Mouse (Mus musculus) thymus, adult 2 months (tissue): ENCODE measurements around the gene Neb. TPM values are rescaled to one million over a fixed set of nuclear protein-coding genes. Genes with fewer than 3 reads are reported as not detected.

ENCODE experiments used
- DNase-seq: peaks from one replicate; pipeline ENCODE4 v3.0.0; 2021
- H3K27ac ChIP-seq: fragments of 200-500 bp; 2 replicates; pipeline ENCODE4 v1.5.1; 2012; ENCODE audit warnings: low read length, control low read depth; ENCODE audit not compliant: control insufficient read depth, insufficient read depth
- H3K27me3 ChIP-seq: fragments of 200-500 bp; 2 replicates; pipeline ENCODE4 v1.6.1; 2012; ENCODE audit warnings: mild to moderate bottlenecking, low read length, moderate library complexity, mixed read lengths; ENCODE audit not compliant: control insufficient read depth, insufficient read depth
- H3K36me3 ChIP-seq: fragments of 200-500 bp; 2 replicates; pipeline ENCODE4 v1.6.1; 2012; ENCODE audit warnings: mild to moderate bottlenecking, low read length, moderate library complexity; ENCODE audit not compliant: control insufficient read depth, insufficient read depth
- H3K4me1 ChIP-seq: fragments of 200-500 bp; replicated peaks from 2 replicates; pipeline ENCODE4 v1.6.1; 2012; ENCODE audit warnings: low read length; ENCODE audit not compliant: control insufficient read depth, insufficient read depth
- H3K4me3 ChIP-seq: fragments of 200-500 bp; 2 replicates; pipeline ENCODE4 v1.5.1; 2012; ENCODE audit warnings: mild to moderate bottlenecking, low read length, control low read depth, moderate library complexity; ENCODE audit not compliant: control insufficient read depth, insufficient read depth
- CTCF ChIP-seq: fragments of 200-500 bp; IDR thresholded peaks from 2 replicates; pipeline ENCODE4 v1.5.1; 2012; ENCODE audit warnings: mild to moderate bottlenecking, control low read depth, low read length, moderate library complexity, borderline replicate concordance; ENCODE audit not compliant: control insufficient read depth, poor library complexity, insufficient read depth; ENCODE audit errors: extremely low read depth
- POLR2A ChIP-seq: fragments of 200-500 bp; IDR thresholded peaks from 2 replicates; pipeline ENCODE4 v1.6.1; 2012; ENCODE audit warnings: mild to moderate bottlenecking, low read length, control low read depth, moderate library complexity; ENCODE audit not compliant: control insufficient read depth, poor library complexity, insufficient read depth; ENCODE audit errors: extremely low read depth
- WGBS: fragments of 180-500 bp; shearing (Covaris S2); methylation state at CpG from one replicate; pipeline ENCODE4 v1.1.7; 2018; 5-methylcytosine and 5-hydroxymethylcytosine counted together
- polyA plus RNA-seq: library from polyadenylated mRNA; depleted of rRNA; stranded (reverse); fragments of >200 nt; gene quantifications from 2 replicates; pipeline ENCODE4 v1.2.3, GENCODE M21; 2012

The Neb gene
- polyA plus RNA-seq, 1 experiment, result 0.85 TPM

DNA sequence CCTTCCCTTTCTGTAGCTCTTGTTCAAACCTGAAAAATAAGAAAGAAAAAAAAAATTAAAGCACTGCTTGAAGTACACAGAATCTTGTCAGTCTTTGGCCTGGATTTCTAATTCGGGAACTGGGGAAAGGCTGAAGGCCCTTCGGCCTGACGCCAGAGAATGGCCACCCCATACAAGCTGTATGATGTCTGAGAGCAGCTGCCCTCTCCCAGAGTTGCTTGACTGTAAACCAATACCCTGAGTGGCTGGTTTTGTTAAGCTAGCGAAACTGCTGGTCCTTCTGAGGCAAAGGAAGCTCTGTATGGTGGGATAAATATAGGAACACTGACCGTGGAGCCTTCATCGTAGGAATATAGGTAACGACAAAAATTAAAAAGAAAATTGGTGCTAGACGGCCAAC is 43.2 kb downstream of the Neb start:
- no peaks in the 10 kb centered on the region for H3K4me1 ChIP-seq
- H3K4me3 ChIP-seq, result no peak overlapping the region
- H3K36me3 ChIP-seq, result no peaks in the 10 kb centered on the region
- no peak overlapping the region for H3K27ac ChIP-seq
- DNase-seq, result no peak
- H3K27me3 ChIP-seq, result no peaks in the 10 kb centered on the region
- 94% methylated on average over 8 of the region's 8 CpGs for WGBS
- TF ChIP-seq CTCF, result no peak
- no peak for TF ChIP-seq POLR2A

DNA sequence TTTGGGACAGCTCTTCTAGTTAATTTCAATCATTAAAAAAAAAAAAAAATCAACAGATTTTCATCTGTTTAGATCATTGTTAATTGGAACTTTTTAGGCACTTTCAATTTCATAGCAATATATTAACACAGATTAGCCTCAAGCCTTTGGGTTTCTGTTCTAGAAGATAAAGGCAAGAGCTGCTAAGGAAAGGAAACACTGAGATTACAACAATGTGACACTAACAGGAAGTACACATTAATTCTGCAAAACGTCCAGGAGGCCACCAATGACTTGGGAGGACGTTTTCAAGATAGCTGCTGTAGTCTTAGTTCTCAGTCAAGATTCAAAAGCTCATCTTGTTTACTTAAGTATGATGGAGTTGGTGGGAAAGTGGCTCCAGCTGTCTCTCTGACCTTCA is 44.7 kb downstream of the Neb start:
- DNase-seq, result no peak

DNA sequence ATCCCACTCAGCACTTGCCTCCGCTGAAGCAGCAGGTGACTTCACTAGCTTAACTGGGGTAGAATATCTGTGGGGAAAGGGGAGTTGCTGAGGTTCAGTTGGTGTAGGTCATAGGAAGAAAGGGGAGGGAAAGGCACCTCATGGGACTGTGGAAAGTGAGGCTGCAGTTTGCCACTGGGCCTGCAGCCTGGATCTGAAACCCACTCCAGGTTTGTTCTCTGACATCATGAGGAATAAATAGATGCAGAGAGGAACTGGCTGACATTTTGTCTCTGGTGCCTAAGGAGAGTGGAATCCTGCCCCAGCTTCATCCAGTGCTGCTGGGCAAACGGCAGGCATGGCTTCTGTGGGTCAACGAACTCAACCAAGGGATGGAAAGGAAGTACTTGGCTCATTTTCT is 46.5 kb downstream of the Neb start:
- Histone ChIP-seq H3K4me3 (no peak overlapping the region), H3K36me3 (no peaks in the 10 kb centered on the region), H3K27me3 (no peaks in the 10 kb centered on the region), H3K27ac (no peak overlapping the region), H3K4me1 (no peaks in the 10 kb centered on the region)
- DNase-seq, result no peak
- WGBS, result 95% methylated on average over 3 of the region's 3 CpGs
- TF ChIP-seq POLR2A (no peak), CTCF (no peak)

More for the DNA sequence above, 44.7 kb downstream of the Neb start:
- no peaks in the 10 kb centered on the region for H3K36me3 ChIP-seq
- TF ChIP-seq CTCF (no peak), POLR2A (no peak)
- no peak overlapping the region for H3K27ac ChIP-seq
- 4% methylated on average over 2 of the region's 2 CpGs for WGBS
- no peaks in the 10 kb centered on the region for H3K4me1 ChIP-seq
- no peak overlapping the region for H3K4me3 ChIP-seq
- H3K27me3 ChIP-seq, result no peaks in the 10 kb centered on the region

DNA sequence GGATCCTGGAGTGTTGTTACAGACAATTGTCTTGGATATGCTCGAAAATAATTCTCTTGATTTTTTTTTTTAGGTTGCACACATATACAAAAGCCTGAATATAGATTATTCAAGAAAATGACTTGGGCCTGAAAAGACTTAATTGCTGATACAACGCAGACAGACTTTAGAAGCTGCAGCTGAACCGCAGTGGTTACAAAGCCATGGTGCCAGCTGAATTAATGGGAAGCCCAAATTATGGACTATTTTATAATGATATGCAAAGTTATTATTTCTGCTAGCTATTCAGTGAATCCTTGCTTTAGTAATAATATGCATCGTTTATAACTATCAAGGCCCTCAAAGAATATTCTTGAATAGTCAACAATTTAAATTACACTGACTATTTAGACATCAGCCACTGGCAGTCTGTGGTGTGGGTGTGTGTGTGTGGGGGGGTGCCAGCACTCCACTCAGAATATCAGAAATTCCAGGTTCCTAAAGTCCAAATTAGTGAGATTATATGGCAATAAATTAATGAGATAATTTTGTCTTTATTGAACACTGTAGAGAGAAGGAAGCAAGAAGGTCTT is 50.9 kb downstream of the Neb start:
- no peak overlapping the region for H3K4me3 ChIP-seq
- no peak for TF ChIP-seq CTCF
- TF ChIP-seq POLR2A, result no peak
- DNase-seq, result no peak
- no peaks in the 10 kb centered on the region for H3K36me3 ChIP-seq
- no peak overlapping the region for H3K27ac ChIP-seq
- H3K27me3 ChIP-seq, result no peaks in the 10 kb centered on the region
- no peaks in the 10 kb centered on the region for H3K4me1 ChIP-seq
- WGBS, result 96% methylated on average over 4 of the region's 4 CpGs

DNA sequence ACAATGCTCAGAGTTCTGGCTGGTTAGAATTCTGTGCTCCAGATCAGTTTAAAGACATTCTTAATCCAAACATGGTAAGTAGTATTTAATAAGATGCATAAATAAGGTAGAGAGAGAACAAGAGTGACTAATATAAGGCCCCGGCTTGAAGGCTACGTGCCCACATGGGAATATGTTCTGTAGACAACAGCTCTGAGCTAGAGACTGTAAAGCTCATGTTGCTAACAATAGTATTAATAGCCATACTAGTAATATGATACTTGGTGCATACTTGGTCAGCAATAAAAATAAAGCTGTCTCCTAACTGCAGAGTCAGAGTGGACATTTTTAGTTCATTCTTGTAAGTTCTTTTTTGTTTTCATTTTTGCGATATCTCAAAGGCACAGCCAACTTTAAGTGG is 56.4 kb downstream of the Neb start:
- DNase-seq, result no peak
- Histone ChIP-seq H3K4me1 (peaks cover 4% of the 10 kb centered on the region; the same call in 1 of the 2 replicates), H3K27me3 (no peaks in the 10 kb centered on the region), H3K36me3 (no peaks in the 10 kb centered on the region), H3K4me3 (no peak overlapping the region), H3K27ac (no peak overlapping the region)
- TF ChIP-seq CTCF (no peak), POLR2A (no peak)
- 94% methylated on average over 3 of the region's 3 CpGs for WGBS

DNA sequence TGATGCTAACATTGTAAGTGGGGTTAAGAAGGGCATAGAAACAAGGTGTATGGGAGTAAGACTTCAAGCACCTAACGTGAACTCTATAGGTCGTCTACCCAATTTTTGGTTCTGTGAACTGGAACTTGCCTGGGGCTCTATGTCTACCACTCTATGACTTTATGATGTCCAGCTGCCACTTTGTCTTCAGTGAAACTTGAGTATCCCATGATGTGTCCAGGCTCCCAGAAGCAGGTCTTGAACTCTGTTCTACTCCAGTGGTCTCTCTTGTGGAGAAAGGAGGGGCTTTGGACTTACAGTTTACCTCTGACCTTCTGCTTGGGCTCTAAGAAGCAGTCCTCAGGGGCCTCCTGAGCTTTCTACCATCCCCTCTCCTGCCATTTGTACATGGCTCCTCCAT is 58.1 kb downstream of the Neb start:
- no peak overlapping the region for H3K27ac ChIP-seq
- H3K27me3 ChIP-seq, result no peaks in the 10 kb centered on the region
- 95% methylated on average over 2 of the region's 2 CpGs for WGBS
- no peak for DNase-seq
- no peak overlapping the region for H3K4me3 ChIP-seq
- peaks cover 10% of the 10 kb centered on the region for H3K4me1 ChIP-seq
- no peaks in the 10 kb centered on the region for H3K36me3 ChIP-seq
- TF ChIP-seq POLR2A (no peak), CTCF (no peak)
